Mouse (Mus musculus): Measurements from ENCODE around the gene 1700003F12Rik. TPM values are rescaled to one million over a fixed set of nuclear protein-coding genes. Genes with fewer than 3 reads are reported as not detected.

Gene 1700003F12Rik
- total RNA-seq, 1 experiment: 1.7 TPM

DNA sequence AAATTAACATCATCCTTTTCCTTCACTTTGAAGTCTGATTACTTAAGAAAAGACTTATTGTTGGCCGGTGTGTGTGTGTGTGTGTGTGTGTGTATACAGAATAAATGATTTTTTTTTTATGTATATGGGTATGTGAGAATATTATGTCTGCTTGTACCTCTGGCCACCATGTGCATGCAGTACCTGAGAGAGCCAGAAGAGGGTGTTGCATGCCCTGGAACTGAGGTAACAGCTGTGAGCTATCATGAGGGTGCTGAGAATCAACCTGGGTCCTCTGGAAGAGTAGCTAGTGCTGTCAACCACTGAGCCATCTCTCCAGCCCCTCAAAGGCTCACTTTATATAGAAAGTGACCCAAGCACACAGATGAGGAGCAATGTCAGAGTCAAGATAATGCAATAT, 34.5 kb downstream of the 1700003F12Rik start:
- Histone ChIP-seq H3K36me3 (ENCODE audit: control insufficient read depth, insufficient read depth, low read length, poor library complexity, severe bottlenecking) (no peaks in the 10 kb centered on the region), H3K9ac (ENCODE audit: insufficient read depth, low read depth, low read length, poor library complexity, severe bottlenecking) (no peak overlapping the region), H3K9me3 (ENCODE audit: control insufficient read depth, insufficient read depth, low read depth, low read length) (no peaks in the 10 kb centered on the region), H3K4me3 (ENCODE audit: insufficient read depth in 1 of 2, low read depth in 1 of 2, low read length in 2 of 2, poor library complexity in 1 of 2, severe bottlenecking in 1 of 2) (no peak overlapping the region), H3K27ac (ENCODE audit: insufficient read depth, low read depth, low read length, poor library complexity, severe bottlenecking) (no peak overlapping the region), H3K4me1 (ENCODE audit: control insufficient read depth in 2 of 2, insufficient read depth in 2 of 2, low read length in 2 of 2, poor library complexity in 1 of 2) (peaks cover 1 to 20% of the 10 kb centered on the region in 2 experiments; a peak in 2 of 4 replicates)
- TF ChIP-seq CHD2 (IDR thresholded peaks at IDR 0.05; ENCODE audit: low read depth, low read length) (no peak), HCFC1 (IDR thresholded peaks at IDR 0.05; ENCODE audit: borderline replicate concordance, insufficient read depth, low read length) (no peak), MAFK (IDR thresholded peaks at IDR 0.05; ENCODE audit: insufficient read depth, low read depth, low read length) (no peak), ZNF384 (IDR thresholded peaks at IDR 0.05; ENCODE audit: low read depth, low read length) (no peak), ZC3H11A (IDR thresholded peaks at IDR 0.05; ENCODE audit: borderline replicate concordance, low read depth, low read length) (no peak)
- DNase-seq (ENCODE audit: low read depth, low spot score): no peak
- in situ Hi-C loops (cut with MboI; ENCODE audit: low sequenced_read_pairs in 2 of 2, unreplicated experiment in 2 of 2): no loop called here

DNA sequence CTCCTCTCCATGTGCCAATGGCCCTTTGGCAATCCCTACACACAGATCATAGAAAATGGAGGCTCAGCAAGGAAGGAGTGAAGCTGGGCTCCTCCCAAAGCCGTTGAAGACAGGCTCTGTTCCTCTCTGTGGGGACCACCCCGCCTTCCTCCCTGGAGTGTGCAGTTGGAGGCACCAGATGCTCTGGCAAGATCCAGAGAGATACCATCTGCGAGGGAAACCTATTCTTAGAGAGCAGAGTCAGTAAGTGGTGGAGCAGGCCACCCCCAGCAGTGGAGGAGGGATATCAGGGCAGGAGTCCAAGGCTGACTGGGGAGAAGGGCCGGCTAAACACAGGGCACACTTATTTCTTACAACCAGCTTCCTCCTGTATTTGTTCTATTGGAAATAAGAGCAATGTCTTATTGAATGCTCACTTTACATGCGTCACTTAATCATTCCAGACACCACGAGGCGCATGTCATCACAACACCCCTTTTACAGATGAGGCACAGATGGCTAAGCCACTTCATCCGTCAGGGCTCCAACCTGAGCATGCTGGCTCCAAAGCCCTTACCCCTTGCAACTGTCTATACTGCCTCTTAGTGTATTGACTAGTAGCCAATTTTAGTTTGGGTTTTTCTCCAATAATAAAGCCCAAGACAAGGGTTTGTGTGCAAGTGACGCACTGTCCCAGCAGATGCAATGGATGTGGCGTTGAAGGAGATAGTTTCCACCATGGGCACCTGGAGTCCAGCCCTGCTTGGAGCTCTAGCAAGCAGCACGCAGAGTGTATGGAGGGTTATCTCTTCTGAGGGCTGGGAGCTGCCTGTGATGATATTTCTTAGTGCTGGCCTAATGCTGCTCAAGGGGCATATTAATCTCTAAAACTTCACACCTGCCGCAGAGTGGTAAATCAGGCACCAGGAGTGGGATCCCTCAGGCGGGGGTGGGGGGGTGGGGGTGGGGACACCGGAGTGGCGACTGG, 37.3 kb downstream of the 1700003F12Rik start:
- Histone ChIP-seq H3K9ac (ENCODE audit: insufficient read depth, low read depth, low read length, poor library complexity, severe bottlenecking) (no peak overlapping the region), H3K4me1 (ENCODE audit: control insufficient read depth in 2 of 2, insufficient read depth in 2 of 2, low read length in 2 of 2, poor library complexity in 1 of 2) (peaks cover 0 to 9% of the 10 kb centered on the region in 2 experiments; a peak in 1 of 4 replicates), H3K27ac (ENCODE audit: insufficient read depth, low read depth, low read length, poor library complexity, severe bottlenecking) (no peak overlapping the region), H3K36me3 (ENCODE audit: control insufficient read depth, insufficient read depth, low read length, poor library complexity, severe bottlenecking) (no peaks in the 10 kb centered on the region), H3K9me3 (ENCODE audit: control insufficient read depth, insufficient read depth, low read depth, low read length) (no peaks in the 10 kb centered on the region), H3K4me3 (ENCODE audit: insufficient read depth in 1 of 2, low read depth in 1 of 2, low read length in 2 of 2, poor library complexity in 1 of 2, severe bottlenecking in 1 of 2) (no peak overlapping the region)
- DNase-seq (ENCODE audit: low read depth, low spot score): no peak
- in situ Hi-C loops (cut with MboI; ENCODE audit: low sequenced_read_pairs in 2 of 2, unreplicated experiment in 2 of 2): no loop called here
- TF ChIP-seq HCFC1 (IDR thresholded peaks at IDR 0.05; ENCODE audit: borderline replicate concordance, insufficient read depth, low read length): no peak
- no peak for TF ChIP-seq CHD2 (IDR thresholded peaks at IDR 0.05; ENCODE audit: low read depth, low read length)
- no peak for TF ChIP-seq ZC3H11A (IDR thresholded peaks at IDR 0.05; ENCODE audit: borderline replicate concordance, low read depth, low read length)
- no peak for TF ChIP-seq ZNF384 (IDR thresholded peaks at IDR 0.05; ENCODE audit: low read depth, low read length)
- TF ChIP-seq MAFK (IDR thresholded peaks at IDR 0.05; ENCODE audit: insufficient read depth, low read depth, low read length): no peak

DNA sequence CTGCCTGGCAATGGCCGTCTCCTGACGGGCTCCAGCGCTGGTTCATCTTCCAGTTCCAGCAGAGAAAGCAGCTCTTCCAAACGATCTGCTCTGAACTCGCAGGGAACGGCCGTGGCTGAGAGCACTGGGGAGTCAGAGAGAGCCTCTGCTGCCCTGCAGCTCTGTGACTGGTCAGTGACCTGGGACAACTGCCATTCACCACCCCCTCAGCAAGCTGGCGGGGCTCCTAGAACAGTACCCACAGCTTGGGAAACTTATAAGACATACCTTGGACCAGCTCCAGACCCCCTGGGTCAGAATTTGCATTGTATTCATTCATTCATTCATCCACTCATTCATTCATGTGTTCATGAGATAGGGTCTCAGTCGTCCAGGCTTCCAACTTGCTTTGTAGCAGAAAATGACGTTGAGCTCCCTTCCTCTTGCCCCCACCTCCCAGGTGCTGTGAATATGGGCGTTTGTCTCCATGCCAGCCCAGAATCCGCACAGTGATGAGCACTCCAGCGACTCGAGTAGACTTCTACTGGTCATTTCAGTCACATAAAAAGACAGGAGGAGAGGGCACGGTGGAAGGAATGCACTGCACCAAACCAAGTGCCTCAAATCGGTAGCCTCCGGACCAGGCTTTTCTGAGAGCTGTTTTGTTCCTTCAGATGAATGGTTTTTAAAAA, 38.2 kb downstream of the 1700003F12Rik start:
- TF ChIP-seq CHD2 (IDR thresholded peaks at IDR 0.05; ENCODE audit: low read depth, low read length): no peak
- no peak for TF ChIP-seq MAFK (IDR thresholded peaks at IDR 0.05; ENCODE audit: insufficient read depth, low read depth, low read length)
- TF ChIP-seq ZC3H11A (IDR thresholded peaks at IDR 0.05; ENCODE audit: borderline replicate concordance, low read depth, low read length): no peak
- TF ChIP-seq HCFC1 (IDR thresholded peaks at IDR 0.05; ENCODE audit: borderline replicate concordance, insufficient read depth, low read length): no peak
- TF ChIP-seq ZNF384 (IDR thresholded peaks at IDR 0.05; ENCODE audit: low read depth, low read length): no peak
- peaks cover 0 to 9% of the 10 kb centered on the region in 2 experiments; a peak in 1 of 4 replicates for H3K4me1 ChIP-seq (ENCODE audit: control insufficient read depth in 2 of 2, insufficient read depth in 2 of 2, low read length in 2 of 2, poor library complexity in 1 of 2)
- DNase-seq (ENCODE audit: low read depth, low spot score): no peak
- H3K27ac ChIP-seq (ENCODE audit: insufficient read depth, low read depth, low read length, poor library complexity, severe bottlenecking): no peak overlapping the region
- H3K4me3 ChIP-seq (ENCODE audit: insufficient read depth in 1 of 2, low read depth in 1 of 2, low read length in 2 of 2, poor library complexity in 1 of 2, severe bottlenecking in 1 of 2): no peak overlapping the region
- H3K9me3 ChIP-seq (ENCODE audit: control insufficient read depth, insufficient read depth, low read depth, low read length): no peaks in the 10 kb centered on the region
- no peak overlapping the region for H3K9ac ChIP-seq (ENCODE audit: insufficient read depth, low read depth, low read length, poor library complexity, severe bottlenecking)
- in situ Hi-C loops (cut with MboI; ENCODE audit: low sequenced_read_pairs in 2 of 2, unreplicated experiment in 2 of 2): no loop called here
- no peaks in the 10 kb centered on the region for H3K36me3 ChIP-seq (ENCODE audit: control insufficient read depth, insufficient read depth, low read length, poor library complexity, severe bottlenecking)

DNA sequence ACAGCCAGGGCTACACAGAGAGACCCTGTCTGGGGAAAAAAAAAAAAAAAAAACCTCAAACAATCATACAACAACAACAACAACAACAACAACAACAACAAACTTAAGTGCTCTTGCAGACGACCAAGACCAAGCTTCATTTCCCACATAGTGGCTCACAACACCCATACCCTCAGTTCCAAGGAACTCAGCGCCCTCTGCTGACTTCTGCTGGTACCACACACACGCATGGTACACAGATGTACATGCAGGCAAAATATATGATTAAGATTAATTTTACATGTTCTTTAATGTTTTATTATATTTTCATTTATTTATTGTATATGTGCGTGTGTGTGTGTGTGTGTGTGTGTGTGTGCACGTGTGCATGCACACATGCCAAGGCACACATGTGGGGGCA, 39.5 kb downstream of the 1700003F12Rik start:
- no peak overlapping the region for H3K4me3 ChIP-seq (ENCODE audit: insufficient read depth in 1 of 2, low read depth in 1 of 2, low read length in 2 of 2, poor library complexity in 1 of 2, severe bottlenecking in 1 of 2)
- H3K9me3 ChIP-seq (ENCODE audit: control insufficient read depth, insufficient read depth, low read depth, low read length): no peaks in the 10 kb centered on the region
- no peak overlapping the region for H3K9ac ChIP-seq (ENCODE audit: insufficient read depth, low read depth, low read length, poor library complexity, severe bottlenecking)
- no peak overlapping the region for H3K27ac ChIP-seq (ENCODE audit: insufficient read depth, low read depth, low read length, poor library complexity, severe bottlenecking)
- no peaks in the 10 kb centered on the region for H3K36me3 ChIP-seq (ENCODE audit: control insufficient read depth, insufficient read depth, low read length, poor library complexity, severe bottlenecking)
- peaks cover 0 to 9% of the 10 kb centered on the region in 2 experiments; a peak in 1 of 4 replicates for H3K4me1 ChIP-seq (ENCODE audit: control insufficient read depth in 2 of 2, insufficient read depth in 2 of 2, low read length in 2 of 2, poor library complexity in 1 of 2)
- in situ Hi-C loops (cut with MboI; ENCODE audit: low sequenced_read_pairs in 2 of 2, unreplicated experiment in 2 of 2): no loop called here
- no peak for DNase-seq (ENCODE audit: low read depth, low spot score)
- TF ChIP-seq CHD2 (IDR thresholded peaks at IDR 0.05; ENCODE audit: low read depth, low read length) (no peak), ZC3H11A (IDR thresholded peaks at IDR 0.05; ENCODE audit: borderline replicate concordance, low read depth, low read length) (peak; percentile 33; the same call in 1 of the 2 replicates)
